Mouse (Mus musculus): ENCODE results near the gene Pdhx.
A peak's percentile ranks its signal among the peaks of the same experiment; 100 is the strongest.

Pdhx gene

GRCm38 (mm10) chr2:103058266-103058665 is 15.0 kb downstream of the Pdhx start:
- no peak for DNase-seq

GRCm38 (mm10) chr2:103055820-103056219 is 17.5 kb downstream of the Pdhx start:
- no peak for DNase-seq

GRCm38 (mm10) chr2:103051937-103052893 is 21.1 kb downstream of the Pdhx start:
- DNase-seq, result no peak

- DNase-seq, result no peak
Measured at GRCm38 (mm10) chr2:103045286-103045685, 28.0 kb downstream of the Pdhx start.

GRCm38 (mm10) chr2:103040896-103041295 is 32.4 kb downstream of the Pdhx start:
- DNase-seq, result no peak

- DNase-seq, result no peak
Measured at GRCm38 (mm10) chr2:103037831-103038230, 35.5 kb downstream of the Pdhx start.

- DNase-seq, result no peak
Measured at GRCm38 (mm10) chr2:103022728-103023127, 50.6 kb downstream of the Pdhx start.

- DNase-seq, result no peak
Measured at GRCm38 (mm10) chr2:103020191-103020987, 52.9 kb downstream of the Pdhx start.

- no peak for DNase-seq
Measured at GRCm38 (mm10) chr2:103018817-103019494, 54.4 kb downstream of the Pdhx start.

- no peak for DNase-seq
Measured at GRCm38 (mm10) chr2:103017391-103017824, 55.9 kb downstream of the Pdhx start.

GRCm38 (mm10) chr2:103016089-103016488 is 57.2 kb downstream of the Pdhx start:
- no peak for DNase-seq

- DNase-seq, result no peak
Measured at GRCm38 (mm10) chr2:103012782-103013575, 60.3 kb downstream of the Pdhx start.

- no peak for DNase-seq
Measured at GRCm38 (mm10) chr2:103008221-103008620, 65.1 kb downstream of the Pdhx start.

- DNase-seq, result no peak
Measured at GRCm38 (mm10) chr2:103004599-103004998, 68.7 kb downstream of the Pdhx start.

- no peak for DNase-seq
Measured at GRCm38 (mm10) chr2:102999153-102999575, 74.1 kb downstream of the Pdhx start.

- DNase-seq, result no peak
Measured at GRCm38 (mm10) chr2:102998356-102998755, 75.0 kb downstream of the Pdhx start.

GRCm38 (mm10) chr2:102997874-102998273 is 75.4 kb downstream of the Pdhx start:
- DNase-seq, result no peak

- DNase-seq, result no peak
Measured at GRCm38 (mm10) chr2:102993841-102994607, 79.3 kb downstream of the Pdhx start.

- DNase-seq, result no peak
Measured at GRCm38 (mm10) chr2:102992405-102992804, 80.9 kb downstream of the Pdhx start.

GRCm38 (mm10) chr2:102990301-102990702 is 83.0 kb downstream of the Pdhx start:
- DNase-seq, result peak; percentile 22

GRCm38 (mm10) chr2:102989446-102989845 is 83.9 kb downstream of the Pdhx start:
- no peak for DNase-seq

- DNase-seq, result no peak
Measured at GRCm38 (mm10) chr2:102987708-102988010, 85.7 kb downstream of the Pdhx start.
